Mouse (Mus musculus) heart, embryonic 15.5 days (tissue): ENCODE data around the gene Tatdn2. TPM values are rescaled to one million over a fixed set of nuclear protein-coding genes. Genes with fewer than 3 reads are reported as not detected.
"Not testable (repeated sequence)": the region's sequence is repeated elsewhere in the genome, so short reads cannot be mapped to it uniquely, and the experiment has no call there.

Experiments used
- ATAC-seq: fragments of 200-750 bp; cut with Nextera tagmentation; replicated peaks from 2 replicates; pipeline ENCODE4 v1.8.0; 2017; ENCODE audit warnings: low read depth, moderate TSS enrichment; ENCODE audit not compliant: insufficient number of reproducible peaks, insufficient read depth, low FRiP score
- H3K27ac ChIP-seq: fragments of 300-500 bp; sonication (generic); 2 replicates; pipeline ENCODE4 v1.5.1; 2015; ENCODE audit warnings: mild to moderate bottlenecking, inconsistent platforms
- H3K27me3 ChIP-seq: fragments of 300-500 bp; sonication (generic); 2 replicates; pipeline ENCODE4 v1.6.1; 2015; ENCODE audit warnings: inconsistent platforms
- H3K36me3 ChIP-seq: fragments of 300-500 bp; sonication (generic); 2 replicates; pipeline ENCODE4 v1.6.1; 2015; ENCODE audit warnings: mild to moderate bottlenecking, inconsistent platforms
- H3K4me1 ChIP-seq: fragments of 300-500 bp; sonication (generic); replicated peaks from 2 replicates; pipeline ENCODE4 v1.6.1; 2015; ENCODE audit warnings: inconsistent platforms
- H3K4me2 ChIP-seq: fragments of 300-500 bp; sonication (generic); 2 replicates; pipeline ENCODE4 v1.6.1; 2015; ENCODE audit warnings: inconsistent platforms, mild to moderate bottlenecking, moderate library complexity
- H3K4me3 ChIP-seq: fragments of 300-500 bp; sonication (generic); 2 replicates; pipeline ENCODE4 v1.5.1; 2015; ENCODE audit warnings: mild to moderate bottlenecking, inconsistent platforms
- H3K9ac ChIP-seq: fragments of 300-500 bp; sonication (generic); 2 replicates; pipeline ENCODE4 v1.6.1; 2015; ENCODE audit warnings: mild to moderate bottlenecking, inconsistent platforms
- H3K9me3 ChIP-seq: fragments of 300-500 bp; sonication (generic); replicated peaks from 2 replicates; pipeline ENCODE4 v1.6.1; 2016; ENCODE audit warnings: inconsistent platforms
- WGBS: fragments of 180-500 bp; shearing (Covaris S2); methylation state at CpG from one replicate; pipeline ENCODE4 v1.1.7; 2015; ENCODE audit warnings: mixed read lengths; 5-methylcytosine and 5-hydroxymethylcytosine counted together
- polyA plus RNA-seq: library from polyadenylated mRNA; unstranded; fragments of >200 nt; fragmentation: Nextera tagmentation; extraction: Ambion mirVana; gene quantifications from 2 replicates; pipeline ENCODE4 v1.2.1, GENCODE M21; 2015

Gene Tatdn2
- polyA plus RNA-seq, 1 experiment from 2014 or later: 0.77 TPM

DNA sequence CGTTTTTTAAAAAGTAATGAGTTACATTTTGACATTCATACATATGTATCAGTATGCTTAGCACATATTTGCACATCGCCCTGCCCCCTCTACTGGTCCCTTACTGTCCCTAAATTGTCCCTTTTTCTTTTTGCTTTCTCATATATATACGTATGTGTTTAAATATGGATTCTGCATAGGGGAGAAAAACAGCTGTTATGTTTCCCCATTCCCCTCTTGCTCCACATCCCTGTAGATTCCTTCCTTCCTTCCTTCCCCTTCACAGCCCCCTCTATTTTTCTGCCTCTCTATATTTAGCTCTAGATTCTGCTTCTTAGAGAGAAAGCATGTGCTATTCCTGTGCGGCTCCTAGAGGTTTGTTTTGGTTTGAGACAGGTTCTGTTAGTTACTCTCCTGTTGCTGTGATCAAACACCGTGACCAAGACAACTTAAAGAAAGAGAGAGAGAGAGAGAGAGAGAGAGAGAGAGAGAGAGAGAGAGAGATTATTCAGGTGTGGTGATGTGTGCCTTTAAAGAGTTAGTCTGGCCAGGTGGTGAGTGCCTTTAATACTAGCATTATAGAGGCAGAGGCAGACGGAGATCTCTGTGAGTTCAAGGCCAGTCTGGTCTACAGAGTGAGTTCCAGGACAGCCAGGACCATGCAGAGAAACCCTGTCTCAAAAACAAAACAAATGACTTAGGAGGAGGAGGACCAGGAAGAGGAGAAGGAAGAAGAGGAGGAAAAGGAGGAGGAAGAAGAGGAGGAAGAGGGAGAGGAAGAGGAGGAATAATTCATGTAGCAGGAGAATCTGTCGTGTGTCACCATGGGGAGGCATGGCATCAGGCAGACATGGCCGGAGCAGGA, 37.0 kb upstream of the Tatdn2 start:
- H3K4me1 ChIP-seq: peaks cover 32% of the 10 kb centered on the region
- peak overlapping the region; percentile 52 for H3K27ac ChIP-seq
- H3K36me3 ChIP-seq: no peaks in the 10 kb centered on the region
- H3K9ac ChIP-seq: no peak overlapping the region
- 0 out of 2 replicates have a peak, but pooled peaks have one; percentile 35 for ATAC-seq
- no peak overlapping the region for H3K4me2 ChIP-seq
- no peaks in the 10 kb centered on the region for H3K27me3 ChIP-seq
- H3K4me3 ChIP-seq: no peak overlapping the region
- WGBS: 45% methylated on average over 8 of the region's 8 CpGs
- no peaks in the 10 kb centered on the region for H3K9me3 ChIP-seq

DNA sequence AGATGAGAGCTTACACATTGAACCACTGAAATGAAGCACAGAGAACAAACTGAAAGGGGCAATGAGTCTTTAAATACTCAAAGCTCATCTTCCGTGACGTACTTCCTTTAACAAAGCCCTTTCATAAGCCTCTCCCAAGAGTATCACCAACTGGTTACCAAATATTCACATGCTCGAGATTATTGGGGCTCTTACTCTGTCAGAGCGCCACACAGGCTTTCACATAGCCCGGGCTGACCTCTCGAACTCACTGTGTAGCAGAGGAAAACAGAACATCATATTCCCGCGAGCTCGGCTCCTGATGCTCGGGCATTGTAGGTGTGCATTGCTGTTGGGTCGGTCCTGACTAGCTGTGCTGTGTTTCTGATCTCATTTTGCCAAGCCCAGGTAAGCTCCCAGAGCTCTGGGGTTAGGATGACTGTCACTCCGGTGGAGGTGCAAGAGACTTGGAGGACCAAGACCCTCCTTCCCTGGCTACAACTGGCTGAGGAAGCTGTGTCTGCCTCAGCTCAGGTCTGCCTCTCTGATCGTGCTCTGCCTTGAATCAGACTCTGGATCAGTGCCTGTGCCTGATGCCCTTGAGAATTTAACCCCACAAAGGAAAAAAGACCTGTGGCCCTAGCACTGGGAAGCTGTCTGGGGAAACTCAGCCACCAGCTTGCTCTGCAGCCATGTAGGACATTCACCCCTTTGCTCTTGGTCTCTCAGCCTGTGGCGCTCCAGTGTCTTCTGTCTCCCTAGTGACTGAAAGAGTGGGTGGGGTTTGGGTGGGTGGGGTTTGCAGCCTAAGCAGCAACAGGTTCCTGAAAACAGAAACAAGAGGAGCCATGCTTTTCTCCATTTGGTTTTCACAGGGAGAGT, 36.1 kb upstream of the Tatdn2 start:
- H3K9ac ChIP-seq: no peak overlapping the region
- no peak overlapping the region for H3K4me2 ChIP-seq
- H3K9me3 ChIP-seq: no peaks in the 10 kb centered on the region
- H3K36me3 ChIP-seq: no peaks in the 10 kb centered on the region
- ATAC-seq: no peak
- H3K4me1 ChIP-seq: peaks cover 32% of the 10 kb centered on the region
- no peak overlapping the region for H3K4me3 ChIP-seq
- H3K27me3 ChIP-seq: no peaks in the 10 kb centered on the region
- WGBS: 57% methylated on average over 14 of the region's 14 CpGs
- H3K27ac ChIP-seq: peak overlapping the region; percentile 52

DNA sequence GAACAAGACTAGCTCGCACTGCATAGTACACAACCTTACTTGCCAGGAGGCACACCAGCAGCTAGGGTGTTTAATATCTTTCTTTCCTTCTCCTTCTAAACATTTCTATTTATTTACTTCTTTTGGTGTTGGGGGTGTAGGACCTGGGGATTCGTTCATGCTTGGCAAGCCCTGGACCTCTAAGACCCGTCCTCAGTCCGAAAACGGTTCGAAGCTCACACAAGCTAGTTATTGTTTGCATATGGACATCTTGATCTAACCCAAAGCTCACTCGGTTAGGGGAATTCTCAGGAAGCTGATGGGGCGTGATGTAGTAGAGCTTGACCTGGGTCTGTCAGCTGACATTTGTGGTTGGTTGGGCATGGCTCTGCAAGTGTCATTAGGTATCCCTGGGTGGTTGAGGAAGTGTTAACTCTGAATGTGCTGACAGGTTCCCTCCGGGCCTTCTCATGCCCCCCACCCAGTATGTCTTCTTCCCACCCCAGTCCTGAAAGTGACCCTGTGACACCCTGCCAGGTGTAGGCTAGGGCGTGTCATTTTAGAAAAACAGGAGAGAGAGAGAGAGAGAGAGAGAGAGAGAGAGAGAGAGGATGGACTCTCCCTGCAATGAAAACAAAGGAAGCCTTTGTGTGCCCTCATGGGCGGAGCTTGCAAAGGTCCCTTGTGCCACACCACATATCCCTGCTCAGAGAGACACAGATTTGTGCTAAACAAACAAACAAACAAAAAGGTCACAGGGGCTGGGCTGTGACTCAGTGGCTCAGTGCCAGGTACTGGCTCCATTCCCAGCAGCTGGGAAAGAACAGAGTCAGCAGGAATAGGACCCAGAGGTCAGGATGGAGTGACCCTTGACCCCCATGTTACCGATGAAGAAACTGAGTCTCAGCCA, 35.3 kb upstream of the Tatdn2 start:
- Histone ChIP-seq H3K4me3 (no peak overlapping the region), H3K4me2 (no peak overlapping the region), H3K36me3 (no peaks in the 10 kb centered on the region), H3K9ac (no peak overlapping the region), H3K27ac (peak overlapping the region; percentile 3; the same call in 1 of the 2 replicates), H3K9me3 (no peaks in the 10 kb centered on the region), H3K27me3 (no peaks in the 10 kb centered on the region), H3K4me1 (peaks cover 32% of the 10 kb centered on the region)
- 54% methylated on average over 12 of the region's 12 CpGs for WGBS
- no peak for ATAC-seq

DNA sequence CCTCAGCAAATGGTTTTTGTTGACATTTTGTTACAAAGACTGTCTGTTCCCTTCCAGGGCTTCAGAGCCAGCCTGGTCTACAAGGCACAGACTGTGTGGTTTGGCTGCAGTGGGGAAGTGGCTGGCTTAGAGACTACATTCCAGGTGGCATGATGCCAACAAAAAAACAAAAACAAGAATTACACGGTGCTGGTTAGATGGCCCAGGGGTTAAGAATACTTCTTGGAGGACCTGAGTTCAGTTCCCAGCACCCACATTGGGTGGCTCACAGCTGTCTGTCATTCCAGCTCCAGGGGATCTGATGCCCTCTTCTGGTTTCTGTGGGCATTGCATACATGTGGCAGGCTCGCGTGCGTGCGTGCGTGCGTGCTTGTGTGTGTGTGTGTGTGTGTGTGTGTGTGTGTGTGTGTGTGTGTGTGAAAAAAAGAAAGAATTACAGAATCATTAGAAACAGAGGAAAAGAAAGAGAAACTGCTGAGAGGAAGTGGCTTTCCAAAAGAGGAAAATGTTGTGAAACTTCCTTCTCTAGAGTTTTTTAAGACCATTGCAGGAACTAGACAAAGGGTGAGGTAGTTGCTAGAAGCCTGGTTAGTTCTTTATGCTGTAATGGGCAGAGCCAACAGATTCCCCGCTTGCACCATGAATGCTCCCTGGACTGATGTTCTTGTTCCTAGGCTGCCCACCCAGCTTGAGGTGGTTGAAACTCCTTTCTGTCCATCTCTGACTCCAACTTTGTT, 33.7 kb upstream of the Tatdn2 start:
- H3K9me3 ChIP-seq: no peaks in the 10 kb centered on the region
- ATAC-seq: no peak
- no peaks in the 10 kb centered on the region for H3K36me3 ChIP-seq
- H3K4me3 ChIP-seq: no peak overlapping the region
- no peak overlapping the region for H3K27ac ChIP-seq
- WGBS: 83% methylated on average over 8 of the region's 8 CpGs
- peaks cover 32% of the 10 kb centered on the region for H3K4me1 ChIP-seq
- no peak overlapping the region for H3K4me2 ChIP-seq
- no peak overlapping the region for H3K9ac ChIP-seq
- H3K27me3 ChIP-seq: no peaks in the 10 kb centered on the region

DNA sequence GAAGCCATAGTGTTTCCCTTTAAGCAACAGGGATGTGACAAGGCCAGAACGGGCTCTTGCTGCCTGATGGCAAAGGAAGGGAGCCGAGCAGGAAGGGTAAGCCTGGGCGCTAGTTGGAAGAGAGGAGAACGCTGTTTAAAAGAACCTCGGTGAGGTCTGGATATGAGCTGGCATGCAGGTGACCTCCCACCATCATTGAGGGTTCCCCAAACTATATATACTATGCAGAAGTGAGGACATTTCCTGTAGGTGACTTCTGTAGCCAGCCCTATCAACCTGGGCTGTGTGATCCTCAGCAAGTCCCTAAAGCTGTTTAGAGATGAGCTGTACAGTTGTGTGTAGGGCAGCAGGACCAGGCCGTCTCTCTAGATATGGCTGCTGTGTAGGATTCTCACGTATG, 32.5 kb upstream of the Tatdn2 start:
- Histone ChIP-seq H3K4me3 (no peak overlapping the region), H3K9ac (no peak overlapping the region), H3K27ac (no peak overlapping the region), H3K9me3 (no peaks in the 10 kb centered on the region), H3K4me1 (peaks cover 38% of the 10 kb centered on the region), H3K27me3 (no peaks in the 10 kb centered on the region), H3K36me3 (no peaks in the 10 kb centered on the region), H3K4me2 (no peak overlapping the region)
- no peak for ATAC-seq
- 81% methylated on average over 7 of the region's 7 CpGs for WGBS

DNA sequence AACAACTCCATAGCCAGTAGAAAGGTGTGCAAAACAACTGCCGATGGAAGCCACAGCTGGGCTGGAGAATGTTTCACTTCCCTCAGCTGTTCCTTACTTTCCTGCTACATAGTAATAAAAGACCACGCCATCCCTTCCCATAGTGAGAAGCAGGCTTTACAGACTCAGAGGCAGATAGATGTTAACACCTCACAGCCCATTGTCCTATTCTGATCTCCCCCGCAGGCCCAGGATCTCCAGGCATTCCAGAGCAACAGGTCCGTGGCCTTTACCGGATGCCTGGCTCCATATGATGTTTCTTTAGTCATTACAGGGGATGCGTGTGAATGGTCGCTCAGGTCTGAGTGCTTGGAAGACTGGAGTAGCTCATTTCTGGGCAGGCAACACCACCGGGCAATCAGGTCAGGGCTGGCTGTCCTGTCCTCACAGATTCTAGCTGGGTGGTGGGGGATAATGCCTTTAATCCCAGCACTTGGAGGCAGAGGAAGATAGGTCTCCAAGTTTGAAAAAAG, 29.2 kb upstream of the Tatdn2 start:
- H3K27ac ChIP-seq: peak overlapping the region; percentile 74
- H3K4me3 ChIP-seq: no peak overlapping the region
- H3K36me3 ChIP-seq: 0 out of 2 replicates have a peak, but pooled peaks cover 3% of the 10 kb centered on the region
- no peaks in the 10 kb centered on the region for H3K9me3 ChIP-seq
- H3K4me2 ChIP-seq: no peak overlapping the region
- no peak overlapping the region for H3K9ac ChIP-seq
- 50% methylated on average over 8 of the region's 8 CpGs for WGBS
- ATAC-seq: no peak
- H3K4me1 ChIP-seq: peaks cover 18% of the 10 kb centered on the region
- H3K27me3 ChIP-seq: no peaks in the 10 kb centered on the region

DNA sequence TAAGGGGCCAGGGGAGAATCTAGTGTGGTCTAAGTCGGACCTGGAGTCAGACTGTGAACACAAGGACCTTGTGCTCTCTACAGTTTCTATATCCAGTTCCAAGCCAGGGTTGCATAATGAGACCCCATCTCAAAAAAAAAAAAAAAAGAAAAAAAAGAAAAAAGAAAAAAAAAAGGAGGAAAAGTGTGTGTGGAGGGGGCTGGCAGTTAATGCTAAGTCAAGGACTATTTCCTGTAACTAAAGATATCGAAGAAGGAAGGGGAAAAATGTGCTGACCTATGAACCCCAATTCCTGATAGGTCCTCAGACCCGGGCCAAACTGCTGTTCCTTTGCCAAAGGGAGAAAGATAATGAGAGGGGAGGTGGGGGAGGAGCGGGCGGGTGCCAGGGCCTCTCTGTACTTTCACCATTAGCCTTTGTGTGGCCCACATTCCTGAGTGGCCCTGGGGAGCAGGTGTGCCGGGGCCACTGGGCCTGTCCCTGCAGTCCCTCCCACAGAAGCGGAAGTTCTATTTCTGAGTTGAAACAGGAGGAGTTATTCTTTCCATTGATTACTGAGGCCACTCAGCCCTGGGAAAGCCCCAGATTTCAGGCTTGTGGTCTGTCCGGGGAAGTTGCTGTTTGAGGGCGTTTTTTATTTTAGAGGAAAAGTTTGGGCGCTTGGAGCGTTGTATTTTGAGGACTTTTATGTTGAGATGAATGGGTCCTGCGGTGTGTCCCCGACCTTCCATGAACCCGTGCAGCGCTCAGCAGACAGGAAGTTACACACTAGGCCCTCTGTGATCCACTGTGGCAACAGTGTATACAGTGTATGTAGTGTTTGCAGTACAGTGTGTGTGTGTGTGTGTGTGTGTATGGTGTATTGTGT, 28.3 kb upstream of the Tatdn2 start:
- Histone ChIP-seq H3K4me3 (no peak overlapping the region), H3K4me2 (peak overlapping the region; percentile 16; the same call in 1 of the 2 replicates), H3K36me3 (0 out of 2 replicates have a peak, but pooled peaks cover 3% of the 10 kb centered on the region), H3K4me1 (peaks cover 18% of the 10 kb centered on the region), H3K27ac (peak overlapping the region; percentile 71), H3K9me3 (no peaks in the 10 kb centered on the region), H3K9ac (no peak overlapping the region), H3K27me3 (no peaks in the 10 kb centered on the region)
- 37% methylated on average over 15 of the region's 15 CpGs for WGBS
- peak; percentile 61 for ATAC-seq

DNA sequence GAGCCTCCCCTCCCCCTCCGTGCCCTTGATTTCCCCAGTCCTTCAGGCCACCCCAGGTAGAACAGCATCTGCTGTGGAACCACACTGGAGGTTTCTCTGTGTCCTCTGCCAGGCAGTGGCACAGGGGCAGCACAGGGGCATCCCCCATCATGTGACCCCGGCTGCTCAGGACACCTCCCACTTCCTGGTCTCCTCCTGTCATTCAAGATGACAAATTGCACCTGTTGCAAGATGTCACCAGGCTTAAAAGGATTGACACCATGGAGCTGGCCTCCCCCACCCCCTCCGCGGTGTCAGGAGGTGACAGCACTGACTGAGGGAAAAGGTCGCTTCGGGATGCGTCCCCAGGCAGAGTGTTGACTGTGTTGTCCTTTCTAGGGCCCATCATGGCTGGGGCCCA, 27.0 kb upstream of the Tatdn2 start:
- Histone ChIP-seq H3K9ac (no peak overlapping the region), H3K9me3 (no peaks in the 10 kb centered on the region), H3K4me1 (peaks cover 18% of the 10 kb centered on the region), H3K4me2 (no peak overlapping the region), H3K36me3 (0 out of 2 replicates have a peak, but pooled peaks cover 3% of the 10 kb centered on the region), H3K27me3 (no peaks in the 10 kb centered on the region), H3K4me3 (no peak overlapping the region), H3K27ac (peak overlapping the region; percentile 71)
- WGBS: 56% methylated on average over 7 of the region's 7 CpGs
- no peak; the same call in 1 of the 2 replicates for ATAC-seq

DNA sequence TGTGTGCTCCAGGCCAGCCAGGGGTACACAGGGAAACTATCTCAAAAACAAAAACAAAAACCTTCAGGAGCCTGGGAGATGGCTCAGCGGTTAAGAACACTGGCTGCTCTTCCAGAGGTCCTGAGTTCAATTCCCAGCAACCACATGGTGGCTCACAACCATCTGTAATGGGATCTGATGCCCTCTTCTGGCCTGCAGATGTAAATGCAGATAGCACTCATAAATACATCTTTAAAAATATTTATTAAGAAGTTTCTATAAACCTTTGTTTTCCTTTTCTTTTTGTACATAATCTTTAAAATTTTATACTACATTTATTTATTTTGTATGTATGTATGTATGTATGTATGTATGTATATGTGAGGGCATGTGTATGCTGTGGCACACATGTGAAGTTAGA, 24.8 kb upstream of the Tatdn2 start:
- not testable (repeated sequence) for H3K27me3 ChIP-seq, H3K27ac ChIP-seq, ATAC-seq, H3K4me2 ChIP-seq, H3K36me3 ChIP-seq, H3K9ac ChIP-seq, H3K4me3 ChIP-seq, H3K9me3 ChIP-seq
- peaks cover 18% of the 10 kb centered on the region for H3K4me1 ChIP-seq
- 85% methylated on average over 1 of the region's 1 CpGs for WGBS
